Mouse (Mus musculus): Measurements from ENCODE around the gene Brsk2.

Gene Brsk2

DNA sequence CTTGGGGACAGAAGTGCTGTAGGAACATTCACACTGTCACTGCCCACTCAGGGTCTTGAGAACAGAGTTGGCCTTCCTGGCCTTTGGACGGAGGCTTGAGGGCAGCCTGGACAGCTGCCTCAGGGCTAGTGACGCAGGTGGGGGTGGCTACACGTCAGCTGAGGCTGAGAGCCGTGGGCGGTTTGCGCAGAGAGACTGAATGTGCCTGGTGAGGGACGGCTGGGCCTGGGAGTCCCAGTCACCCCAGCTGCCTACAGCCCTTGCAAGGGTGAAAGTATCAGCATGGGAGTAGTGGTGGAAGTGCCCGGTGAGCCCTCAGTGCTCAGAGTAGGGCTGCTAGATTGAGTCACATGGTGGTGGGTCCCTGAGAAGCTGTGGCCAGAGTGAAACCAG lies 6.6 kb downstream of the Brsk2 start:
- no peak for DNase-seq

DNA sequence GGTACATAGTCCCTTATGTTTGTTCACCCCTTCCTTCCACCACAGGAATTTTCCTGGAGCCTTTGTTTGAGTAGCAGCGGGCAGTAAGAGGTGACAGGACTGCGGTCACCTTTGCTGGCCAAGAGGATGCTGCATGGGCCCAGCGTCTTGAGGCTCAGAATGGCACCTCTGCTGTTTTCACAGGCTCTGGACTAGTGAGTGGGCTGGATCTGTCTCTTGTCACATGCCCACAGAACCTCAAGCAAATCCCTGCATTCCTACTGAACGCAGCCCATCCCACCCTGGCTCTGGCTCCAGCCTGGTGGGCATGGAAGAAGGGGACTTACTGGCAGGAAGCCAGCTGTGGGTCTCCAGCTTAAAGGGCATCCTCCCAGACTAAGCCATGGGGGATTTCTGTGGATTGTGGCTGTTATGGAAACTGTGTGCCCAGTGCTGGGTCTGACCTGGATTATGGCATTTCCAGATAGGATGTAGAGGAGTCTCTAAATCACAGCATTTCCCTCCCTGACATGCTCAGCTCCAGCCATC lies 8.0 kb downstream of the Brsk2 start:
- peak in 1 of 2 experiments; percentile 34 for DNase-seq

DNA sequence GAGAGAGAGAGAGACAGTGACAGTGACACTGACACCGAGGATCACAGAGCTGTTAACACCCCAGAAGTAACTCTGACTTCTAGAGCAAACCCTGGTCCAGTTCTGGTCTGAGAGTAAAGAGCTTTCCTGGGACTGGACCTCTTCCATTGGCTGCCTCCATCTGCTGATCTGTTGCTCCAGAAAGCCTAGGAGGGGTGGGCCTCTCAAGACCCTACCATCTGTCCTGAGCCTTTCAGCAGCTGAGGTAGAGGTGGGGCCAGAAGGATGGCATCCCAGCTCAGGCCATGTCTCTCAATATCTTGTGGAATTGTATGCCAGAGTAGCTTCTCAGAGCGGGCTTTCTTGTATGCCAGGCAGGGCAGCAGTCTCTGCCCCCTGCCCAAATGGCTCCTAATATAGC lies 8.7 kb downstream of the Brsk2 start:
- no peak for DNase-seq

DNA sequence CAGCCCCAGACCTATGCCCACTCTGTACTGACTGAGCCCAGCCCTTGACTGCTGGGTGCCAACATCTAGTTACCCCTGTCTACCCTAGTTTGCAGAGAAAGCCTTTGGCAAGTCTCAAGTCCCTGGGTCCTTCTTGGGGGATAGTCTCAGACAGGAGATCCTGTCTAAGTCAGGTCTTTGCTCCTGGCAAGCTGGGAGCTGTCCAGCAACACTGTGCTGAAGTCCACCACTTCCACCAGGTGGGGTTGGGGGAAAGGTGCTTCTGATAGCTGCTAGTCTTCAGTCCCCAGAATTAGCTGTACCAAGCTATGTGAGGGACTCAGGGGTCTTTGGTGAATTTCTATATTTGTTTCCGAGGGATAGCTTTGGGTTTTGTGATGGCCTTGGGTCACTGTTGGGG lies 9.6 kb downstream of the Brsk2 start:
- no peak for DNase-seq

DNA sequence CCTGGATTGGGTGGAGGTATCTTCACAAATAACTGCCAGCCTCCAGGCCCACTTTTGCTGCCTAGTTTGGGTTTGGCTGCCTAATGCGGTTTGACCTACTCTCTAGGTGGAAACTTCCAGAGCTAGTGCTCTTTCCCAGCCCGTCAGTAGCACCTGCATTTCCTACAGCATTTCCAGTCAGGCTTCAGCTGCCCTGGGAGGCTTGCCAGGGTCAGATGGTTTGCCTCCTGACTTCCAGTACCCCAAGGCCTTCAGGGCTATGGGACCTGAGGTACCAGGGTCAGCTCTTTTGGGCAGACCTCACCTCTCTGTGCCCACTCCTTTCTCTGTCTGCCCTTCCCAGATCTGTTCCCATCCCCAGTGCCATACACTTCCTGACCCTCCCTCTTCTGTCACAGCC lies 11.4 kb downstream of the Brsk2 start:
- peak; percentile 45 to 49 for DNase-seq

DNA sequence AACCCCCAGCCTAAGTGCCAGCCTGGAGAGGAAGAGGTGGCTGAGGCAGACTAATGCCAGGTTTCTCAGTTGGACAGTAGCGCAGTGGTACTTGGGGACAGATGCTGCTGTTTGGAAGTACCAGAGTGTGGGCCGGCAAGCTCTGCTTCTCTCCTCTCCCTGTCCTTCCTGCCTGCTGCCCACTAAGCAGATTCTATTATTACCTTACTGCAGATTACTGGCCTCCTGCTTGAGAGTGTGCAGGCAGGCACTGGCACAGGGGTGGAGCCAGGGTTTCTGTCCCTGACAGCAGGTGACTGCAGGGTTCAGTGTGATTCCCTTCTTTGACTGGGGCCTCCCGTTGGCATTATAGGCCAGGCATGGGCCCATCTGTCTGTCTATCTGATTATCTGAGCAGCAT lies 11.9 kb downstream of the Brsk2 start:
- peak; percentile 47 to 53 for DNase-seq

DNA sequence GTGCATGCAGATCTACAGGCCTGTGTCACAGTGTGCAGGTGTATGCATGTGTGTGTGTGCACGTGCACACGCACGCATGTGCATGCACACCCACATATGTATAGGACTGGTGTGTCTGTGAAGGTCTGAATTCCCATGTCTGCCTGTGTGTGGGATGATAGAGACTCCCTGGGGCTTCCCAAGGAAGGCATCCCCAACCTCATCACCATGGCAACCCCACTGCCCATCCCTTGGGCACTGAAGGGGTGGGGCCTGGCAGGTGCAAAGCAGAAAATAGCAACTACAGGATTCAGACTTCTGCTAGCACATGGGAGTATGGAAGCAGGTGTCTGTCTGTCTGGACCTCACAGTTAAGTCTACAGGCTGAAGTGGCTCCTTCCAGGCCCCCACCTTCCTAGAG lies 13.0 kb downstream of the Brsk2 start:
- peak in 1 of 2 experiments; percentile 12 for DNase-seq

DNA sequence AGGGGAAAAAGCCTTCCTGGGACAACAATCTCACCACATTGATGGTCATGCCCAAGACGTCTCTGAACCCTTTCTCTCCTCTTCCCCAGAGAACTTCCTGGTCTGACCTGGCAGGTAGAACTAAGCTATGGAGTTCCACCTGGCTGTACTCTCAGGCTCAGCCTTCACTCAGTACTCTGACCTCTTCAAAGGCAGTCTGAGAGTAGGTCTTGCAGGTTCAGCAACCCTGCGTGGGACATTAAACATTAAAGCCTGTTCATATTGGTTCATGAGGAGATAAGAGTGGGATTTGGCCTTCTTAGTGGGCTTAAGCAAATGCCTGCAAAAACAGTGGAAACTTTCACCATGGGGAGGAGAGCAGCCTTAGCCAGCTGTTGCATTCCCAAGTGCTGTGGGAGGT lies 16.7 kb downstream of the Brsk2 start:
- no peak for DNase-seq

DNA sequence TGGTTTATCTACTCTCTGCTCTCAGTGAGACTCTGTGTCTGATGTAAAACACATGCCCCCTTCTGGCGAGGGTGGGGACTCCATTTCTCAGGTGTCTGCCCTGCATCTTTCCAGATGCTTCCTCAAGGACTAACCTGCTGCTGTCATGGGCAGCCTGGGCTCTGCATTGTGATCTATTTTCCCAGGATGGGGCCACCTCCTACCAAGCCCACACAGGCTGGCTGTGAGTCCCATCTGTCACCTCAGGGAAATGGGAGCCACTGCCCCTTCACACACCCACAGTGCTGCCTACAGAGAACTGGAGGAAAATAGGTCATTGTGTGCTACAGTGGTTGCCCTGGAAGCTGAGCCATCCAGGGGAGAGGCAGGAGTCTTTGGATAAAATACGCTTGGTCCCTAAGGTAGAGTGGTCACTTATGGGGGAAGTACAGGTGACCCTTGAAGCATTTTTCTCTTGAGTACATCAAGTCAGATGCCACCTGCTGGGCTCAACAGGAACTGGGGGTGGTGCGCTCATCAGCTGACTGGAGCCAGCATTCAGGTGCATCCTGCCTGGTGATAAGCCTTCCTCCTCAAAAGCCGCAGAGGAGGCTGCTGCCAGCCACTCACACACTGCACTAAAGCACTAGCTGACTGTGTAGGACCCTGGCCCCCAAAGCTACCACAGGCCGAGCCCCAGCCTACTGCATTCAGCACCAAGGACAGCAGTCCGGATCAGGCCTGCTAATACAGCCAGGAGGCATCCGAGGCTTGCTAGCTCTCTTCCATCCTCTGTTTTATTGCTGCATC lies 23.5 kb downstream of the Brsk2 start:
- DNase-seq: peak; percentile 58 to 72

DNA sequence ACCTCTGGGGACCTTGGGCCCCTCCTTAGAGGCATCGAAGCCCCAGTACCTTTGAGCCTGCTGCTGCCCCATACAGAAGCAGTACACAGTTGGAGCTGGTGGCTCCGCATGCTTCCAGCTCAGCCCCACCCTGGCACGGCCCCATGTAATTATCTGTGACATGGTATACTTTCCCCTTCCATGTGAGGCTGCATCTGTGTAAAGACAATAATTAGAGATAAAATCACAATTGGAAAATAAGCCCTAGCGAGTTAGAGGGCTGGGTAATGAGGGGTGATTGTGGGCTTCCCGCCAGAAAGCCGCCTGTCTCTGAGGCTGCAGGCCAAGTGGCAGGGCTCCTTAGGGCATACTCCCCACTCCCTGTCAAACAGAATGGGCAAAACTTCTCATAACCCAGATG lies 28.5 kb downstream of the Brsk2 start:
- DNase-seq: peak in 1 of 2 experiments; percentile 43

DNA sequence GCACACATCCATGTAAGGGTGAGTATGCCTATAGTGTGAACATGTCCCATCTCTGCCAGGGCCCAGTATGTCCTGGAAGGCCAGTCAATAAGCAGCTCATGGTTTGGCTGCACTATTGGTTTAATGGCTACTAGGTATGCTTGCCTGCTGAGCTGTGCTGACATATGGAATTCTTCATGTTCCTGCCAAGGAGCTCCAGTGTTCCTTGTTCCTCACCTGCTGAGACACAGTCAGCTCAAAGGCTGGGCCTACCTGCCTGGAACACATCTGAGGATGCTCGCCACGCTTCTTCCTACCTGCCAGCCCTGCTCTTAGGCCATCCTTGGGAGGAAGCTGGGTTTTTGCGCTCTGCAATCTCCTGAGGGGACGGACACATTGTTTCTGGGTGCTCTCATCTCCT lies 29.7 kb downstream of the Brsk2 start:
- no peak for DNase-seq

DNA sequence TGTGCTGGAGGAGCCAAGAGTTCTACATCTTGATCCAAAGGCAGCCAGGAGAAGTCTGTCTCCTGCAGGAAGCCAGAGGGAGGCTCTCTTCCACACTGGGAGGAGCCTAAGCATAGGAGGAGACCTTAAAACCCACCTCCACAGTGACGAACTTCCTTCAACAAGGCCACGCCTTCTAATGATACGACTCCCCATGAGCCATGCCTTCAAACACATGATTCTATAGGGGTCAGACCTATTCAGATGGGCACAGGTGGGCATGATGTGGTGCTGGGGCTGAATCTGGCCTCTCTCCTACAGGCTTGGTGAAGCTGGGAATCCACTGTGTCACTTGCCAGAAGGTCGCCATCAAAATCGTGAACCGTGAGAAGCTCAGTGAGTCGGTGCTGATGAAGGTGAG lies 31.7 kb downstream of the Brsk2 start:
- no peak for DNase-seq

DNA sequence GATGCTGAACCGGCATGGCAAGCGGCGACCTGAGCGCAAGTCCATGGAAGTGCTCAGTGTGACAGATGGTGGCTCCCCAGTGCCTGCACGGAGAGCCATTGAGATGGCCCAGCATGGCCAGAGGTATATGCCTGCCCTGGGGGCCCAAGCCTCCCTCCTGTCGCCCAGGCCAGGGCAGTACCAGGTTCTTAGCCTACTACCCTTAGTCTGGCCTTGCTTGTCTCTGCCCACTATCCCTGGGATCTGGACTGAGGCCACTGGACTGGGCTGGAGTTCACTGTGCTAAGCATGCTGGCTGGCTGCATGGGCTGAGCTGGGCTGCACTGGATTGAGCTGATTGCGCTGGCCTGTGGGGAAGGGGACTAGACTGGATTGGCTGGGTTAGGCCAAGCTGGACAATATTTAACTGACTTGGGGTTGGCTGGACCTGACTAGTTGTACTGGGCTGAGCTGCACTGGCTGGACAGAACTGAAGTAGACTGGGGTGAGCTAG lies 38.8 kb downstream of the Brsk2 start:
- DNase-seq: peak; percentile 67 to 75

DNA sequence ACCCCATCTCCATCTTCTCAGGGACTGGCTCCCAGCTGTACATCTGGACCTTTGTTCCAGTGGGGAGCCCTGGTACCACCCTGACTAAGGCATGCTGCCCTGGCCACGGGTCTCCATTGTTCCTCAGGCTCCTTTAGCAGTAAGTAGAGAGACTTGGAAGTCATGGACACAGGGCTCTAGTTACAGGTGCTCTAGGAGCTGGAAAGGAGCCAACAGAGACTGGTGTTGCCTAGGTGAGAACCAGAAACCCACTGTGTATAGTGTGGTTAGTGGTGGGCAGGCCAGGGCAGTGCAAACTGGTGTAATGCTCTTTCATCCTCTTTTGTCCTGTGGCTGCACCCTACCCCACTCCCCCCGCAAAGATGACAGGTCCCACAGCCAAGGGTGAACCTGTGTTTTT lies 41.6 kb downstream of the Brsk2 start:
- DNase-seq: no peak

DNA sequence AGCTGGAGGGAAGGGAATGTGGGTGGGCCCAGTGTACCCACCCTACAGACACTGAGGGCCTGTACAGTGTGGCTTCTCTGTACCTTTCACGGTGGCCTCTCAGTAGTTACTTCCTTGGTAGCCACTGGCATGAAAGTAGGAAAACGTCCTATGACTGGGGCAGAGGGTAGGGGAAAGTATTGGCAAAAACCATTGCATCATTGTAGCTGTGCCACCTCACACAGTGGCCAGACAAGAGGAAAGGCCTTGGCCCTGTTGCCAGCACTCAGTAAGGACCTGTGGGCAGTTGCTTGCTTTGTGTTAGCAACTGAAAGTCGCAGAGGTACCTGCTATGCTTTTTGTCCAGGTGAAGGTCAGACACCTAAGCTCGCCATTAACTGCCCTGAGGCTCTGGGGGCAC lies 44.6 kb downstream of the Brsk2 start:
- DNase-seq: no peak

DNA sequence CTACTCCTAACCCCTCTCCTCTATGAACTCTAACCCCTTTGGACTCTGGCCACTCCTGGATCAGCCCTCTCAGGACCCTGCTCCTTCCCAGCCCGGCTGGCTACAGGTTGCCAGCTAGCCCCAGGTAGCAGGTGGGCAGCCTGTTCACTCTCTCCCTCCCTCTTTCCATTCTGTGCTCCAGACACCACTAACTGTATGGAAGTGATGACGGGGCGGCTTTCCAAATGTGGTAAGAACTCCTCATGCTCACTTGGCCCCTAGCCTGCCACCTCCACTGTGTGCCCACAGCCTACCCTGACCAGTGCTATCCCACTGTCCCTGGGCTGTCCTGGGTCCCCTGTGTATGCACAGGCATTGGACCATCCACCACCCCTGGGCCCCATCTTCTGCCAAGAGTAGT lies 51.1 kb downstream of the Brsk2 start:
- peak; percentile 72 to 78 for DNase-seq

DNA sequence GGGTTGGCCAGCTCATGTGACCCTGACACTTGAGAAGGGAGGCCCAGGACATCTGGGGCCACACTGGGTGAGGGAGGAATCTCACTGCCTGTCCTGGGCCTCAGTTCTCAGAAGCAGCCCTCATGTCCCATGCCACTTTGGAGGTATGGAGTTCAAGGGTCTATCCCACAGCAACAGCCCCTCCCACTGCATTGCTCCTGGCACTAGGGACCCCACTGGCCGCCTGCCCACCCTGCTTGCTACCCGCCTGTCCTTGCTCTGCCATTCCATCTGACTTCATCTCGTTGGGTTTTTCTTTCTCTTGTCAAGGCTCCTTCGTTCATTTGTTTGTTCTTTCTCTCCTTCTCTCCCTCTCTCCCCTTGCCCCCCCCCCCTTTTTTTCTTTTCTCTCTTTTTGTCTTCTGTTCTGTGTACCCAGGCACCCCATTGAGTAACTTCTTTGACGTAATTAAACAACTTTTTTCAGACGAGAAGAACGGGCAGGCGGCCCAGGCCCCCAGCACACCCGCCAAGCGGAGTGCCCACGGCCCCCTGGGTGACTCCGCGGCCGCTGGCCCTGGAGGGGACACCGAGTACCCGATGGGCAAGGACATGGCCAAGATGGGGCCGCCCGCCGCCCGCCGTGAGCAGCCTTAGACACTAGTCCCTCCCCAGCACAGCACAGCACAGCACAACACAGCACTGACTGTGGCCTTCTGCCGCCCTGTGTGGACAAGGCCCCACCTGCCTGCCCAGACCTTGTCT lies 52.2 kb downstream of the Brsk2 start:
- peak; percentile 60 to 76 for DNase-seq

DNA sequence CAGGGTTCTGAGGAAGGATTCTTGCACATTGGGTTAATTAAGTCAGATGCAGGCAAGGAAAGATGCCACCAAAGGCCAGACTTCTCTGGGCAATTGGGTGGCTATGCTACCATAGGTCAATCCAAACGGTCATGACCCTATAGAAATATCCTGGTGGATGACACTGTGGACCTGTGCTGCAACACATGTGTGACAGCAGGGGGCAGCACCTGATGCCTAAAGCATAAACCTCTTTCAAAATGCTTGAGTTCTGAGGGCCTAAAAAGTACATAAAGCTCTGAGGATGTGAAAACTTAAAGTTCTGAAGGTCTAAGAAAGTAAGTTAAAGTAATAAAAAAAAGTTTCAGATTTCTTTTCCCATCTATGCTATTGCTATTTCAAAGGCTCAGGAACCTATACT lies 67.0 kb downstream of the Brsk2 start:
- DNase-seq: peak; percentile 57 to 67

DNA sequence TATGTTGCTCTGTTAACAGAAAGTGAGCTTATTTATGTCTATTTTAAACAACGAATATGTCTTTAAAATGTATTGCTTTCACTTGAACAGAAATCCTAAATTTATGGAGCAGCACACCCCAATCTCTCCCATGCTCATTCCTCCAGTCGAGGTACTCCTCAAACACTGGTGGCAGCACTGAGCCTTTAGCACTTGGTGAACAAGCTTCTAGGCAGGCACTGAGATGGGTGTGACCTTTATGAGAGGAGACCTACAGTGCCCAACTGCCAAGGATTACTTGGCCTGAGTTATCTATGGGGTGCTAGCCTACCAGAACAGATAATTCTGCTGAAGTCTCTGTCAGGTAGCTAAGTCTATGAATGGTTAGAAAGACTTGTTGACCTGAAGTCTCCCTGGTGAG lies 70.1 kb downstream of the Brsk2 start:
- DNase-seq: no peak

DNA sequence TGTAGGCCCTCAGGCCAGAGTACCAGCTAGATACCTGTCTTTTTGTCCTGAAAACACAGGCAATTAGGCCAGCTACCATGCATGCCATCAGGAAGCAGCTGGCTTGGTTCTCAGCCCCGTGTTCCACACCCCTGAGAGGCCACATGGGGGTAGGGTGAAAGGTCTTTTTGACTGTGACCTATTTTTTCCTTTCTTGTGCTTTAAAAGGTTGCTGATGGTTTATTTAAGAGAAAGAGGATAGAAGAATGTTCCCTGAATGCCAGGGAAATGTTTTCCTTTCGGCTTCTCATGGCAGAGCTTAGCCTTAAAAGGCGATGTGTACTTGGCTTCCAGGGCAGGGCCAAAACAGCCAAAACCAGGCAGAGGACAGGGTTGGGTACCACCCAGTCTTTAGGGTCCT lies 71.3 kb downstream of the Brsk2 start:
- no peak for DNase-seq

DNA sequence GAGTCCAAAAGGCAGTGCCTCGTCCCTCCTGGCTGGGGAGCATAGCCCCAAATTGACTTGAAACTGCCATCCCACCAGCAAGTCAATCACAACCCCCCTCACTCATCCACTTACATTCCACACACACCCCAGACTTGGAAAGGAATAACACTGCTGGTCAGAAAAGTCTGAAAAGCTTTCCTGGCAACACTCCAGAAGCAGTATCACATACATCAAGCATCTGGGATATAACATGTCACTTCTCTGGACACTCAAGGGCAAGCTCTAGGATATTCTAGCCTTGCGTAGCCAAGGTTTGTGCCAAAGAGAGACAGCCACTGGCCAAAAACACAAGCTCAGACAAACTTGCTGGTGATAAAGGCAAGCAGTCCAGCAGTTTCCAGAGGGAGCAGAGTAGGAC lies 75.6 kb downstream of the Brsk2 start:
- DNase-seq: no peak

DNA sequence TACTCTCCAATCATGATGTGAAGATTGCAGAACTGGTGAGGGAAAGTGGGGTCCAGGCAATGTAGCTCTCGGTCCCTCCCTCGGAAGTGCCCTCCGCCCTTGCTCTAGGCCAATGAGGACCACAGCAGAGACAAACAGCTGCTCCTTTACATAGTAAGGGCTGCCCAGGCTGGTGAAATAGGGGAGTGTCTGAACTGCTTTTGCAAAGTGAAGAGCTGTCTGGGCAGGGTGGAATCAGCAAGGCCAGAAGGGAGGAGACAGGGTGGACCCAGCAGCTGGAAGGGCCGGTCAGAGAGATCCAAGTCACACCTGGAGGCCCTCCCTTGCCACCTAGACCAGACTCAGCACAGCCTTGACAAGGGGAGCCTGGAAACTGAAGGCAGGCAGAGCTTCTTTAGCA lies 76.4 kb downstream of the Brsk2 start:
- no peak for DNase-seq

DNA sequence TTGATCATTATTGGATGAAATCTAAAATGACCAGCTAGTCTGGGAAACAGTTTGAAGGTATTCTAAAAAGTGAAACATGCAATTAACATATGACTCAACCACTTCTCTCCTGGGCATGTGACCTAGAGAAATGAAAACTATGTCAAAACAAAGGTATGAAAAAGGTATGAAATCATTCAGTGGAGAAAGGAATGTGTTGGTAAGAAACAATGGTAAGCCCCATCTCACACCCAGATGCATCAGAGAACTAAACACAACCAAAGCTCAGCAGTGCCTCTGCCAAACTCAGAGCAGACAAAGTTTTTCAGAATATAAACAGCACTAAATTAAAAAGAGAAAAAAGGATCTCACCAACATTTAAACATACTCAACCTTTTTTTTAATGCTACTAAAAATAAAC lies 80.5 kb downstream of the Brsk2 start:
- no peak for DNase-seq

DNA sequence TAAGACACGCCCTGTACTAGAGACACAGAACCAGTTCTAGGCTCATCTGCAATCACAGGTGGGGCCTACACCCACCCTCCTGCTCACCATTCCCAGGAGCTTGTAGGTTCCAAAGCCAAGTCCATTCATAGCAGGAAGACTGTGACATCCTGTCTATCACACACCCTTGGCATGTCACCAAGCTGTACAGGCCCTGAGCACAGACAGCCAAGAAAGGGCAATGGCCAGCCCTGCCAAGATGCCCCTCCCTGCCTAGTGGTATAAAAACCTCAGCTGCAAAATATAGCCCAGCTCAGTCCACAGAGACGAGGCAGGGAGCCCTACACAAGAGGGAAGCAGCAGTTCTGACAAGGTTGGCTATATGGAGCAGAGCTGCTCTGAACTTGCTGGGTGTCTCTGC lies 84.6 kb downstream of the Brsk2 start:
- DNase-seq: peak; percentile 77 to 79

Measured in cerebellum, postnatal 14 days (tissue).